Mouse (Mus musculus) lung, postnatal 0 days (tissue): ENCODE results near the gene Nkap.

ENCODE experiments used
- CTCF ChIP-seq: IDR thresholded peaks from 2 replicates; pipeline ENCODE4 v1.5.1; 2016; ENCODE audit warnings: antibody characterized with exemption, mild to moderate bottlenecking
- EP300 ChIP-seq: IDR thresholded peaks from 2 replicates; pipeline ENCODE4 v1.6.1; 2016; ENCODE audit warnings: antibody characterized with exemption, mild to moderate bottlenecking, control low read depth

- no peak for TF ChIP-seq CTCF
- TF ChIP-seq EP300: no peak
These were observed 40.9 kb upstream of the Nkap start for GRCm38 (mm10) chrX:37085665-37086064.
